Mouse (Mus musculus) ES-E14 (cell line): Measurements from ENCODE around the gene Slc25a38.

Experiments
- CHD2 ChIP-seq: IDR thresholded peaks from 2 replicates; pipeline ENCODE4 v1.6.1; 2014; ENCODE audit warnings: mild to moderate bottlenecking, low read depth, low read length, inconsistent platforms
- MAFK ChIP-seq: IDR thresholded peaks from 2 replicates; pipeline ENCODE4 v1.6.1; 2014; ENCODE audit warnings: mild to moderate bottlenecking, low read depth, low read length, inconsistent platforms; ENCODE audit not compliant: insufficient read depth
- ZNF384 ChIP-seq: IDR thresholded peaks from 2 replicates; pipeline ENCODE4 v1.6.1; 2012; ENCODE audit warnings: low read depth, low read length, inconsistent platforms

- TF ChIP-seq CHD2, result no peak
- no peak for TF ChIP-seq ZNF384
- TF ChIP-seq MAFK, result no peak
Observed at GRCm38 (mm10) chr9:120064317-120064716, 45.9 kb upstream of the Slc25a38 start.
